ENCODE assay signal across 21 mouse cellular contexts in genomic region chr15:68496438-68496837, GRCm38 (mm10).
A peak's percentile ranks its signal among the peaks of the same experiment; 100 is the strongest.
DNase-seq lines count a peak whose midpoint lies in the region; ATAC-seq and TF ChIP-seq lines count a peak whose summit lies in the region.
"Had no signal": no experiment of that assay in that cellular context is flagged by ENCODE, and none has a peak within 500 bp of the region (broad histone marks: within the 10 kb centered on the region; RNA-seq: fewer than 3 reads in every experiment).

No protein-coding gene starts in this region.

- no peak overlapping the region for H3K4me3 ChIP-seq in forebrain, postnatal 0 days (ENCODE audit: low read depth, low read length)
- H3K4me3 ChIP-seq in midbrain, embryonic 15.5 days, result no peak overlapping the region
- H3K4me3 ChIP-seq: embryonic facial prominence, embryonic 12.5 days; erythroblast, embryonic 14.5 days; heart, embryonic 10.5 days; hindbrain, embryonic 12.5 days; limb, embryonic 15.5 days; liver, embryonic 15.5 days had no signal

- ATAC-seq in forebrain, postnatal 0 days, result peak; percentile 72; the same call in 1 of the 2 replicates
- ATAC-seq in midbrain, embryonic 15.5 days (replicated peaks), result no peak

- no peaks in the 10 kb centered on the region for H3K36me3 ChIP-seq in forebrain, postnatal 0 days (ENCODE audit: insufficient read depth)
- no peaks in the 10 kb centered on the region for H3K36me3 ChIP-seq in midbrain, embryonic 15.5 days (replicated peaks)
- H3K36me3 ChIP-seq: embryonic facial prominence, embryonic 12.5 days; heart, embryonic 10.5 days; hindbrain, embryonic 12.5 days; limb, embryonic 15.5 days; liver, embryonic 15.5 days had no signal

- 49% methylated on average over 2 of the region's 2 CpGs for WGBS in forebrain, postnatal 0 days
- WGBS in midbrain, embryonic 15.5 days, result 83% methylated on average over 2 of the region's 2 CpGs

- peak; percentile 7 to 12 for DNase-seq in heart, adult 9 months (ENCODE audit: low spot score in 2 of 2)
- DNase-seq in heart, adult 8-10 months (ENCODE audit: low spot score), result no peak
- DNase-seq in left cerebral cortex, adult 9 months (ENCODE audit: low spot score in 2 of 2), result peak; percentile 14 to 44
- no peak for DNase-seq in left cerebral cortex, postnatal 4 days
- peak; percentile 81 for DNase-seq in forebrain, postnatal 0 days
- DNase-seq in lung, postnatal 36 days, result no peak
- DNase-seq: cerebellum, adult 9-10 months; gastrocnemius, postnatal 25 days; kidney, adult 2 months; kidney, postnatal 10 days; retina, postnatal 1 day; spleen, adult 18-20 months; thymus, adult 18-20 months had no signal

- H3K9ac ChIP-seq in forebrain, postnatal 0 days, result no peak overlapping the region
- no peak overlapping the region for H3K9ac ChIP-seq in midbrain, embryonic 15.5 days
- H3K9ac ChIP-seq: embryonic facial prominence, embryonic 12.5 days; hindbrain, embryonic 12.5 days; limb, embryonic 15.5 days; liver, embryonic 15.5 days had no signal

- no peak for TF ChIP-seq CTCF in forebrain, postnatal 0 days (IDR thresholded peaks at IDR 0.05; ENCODE audit: low read depth)

- no peaks in the 10 kb centered on the region for H3K27me3 ChIP-seq in forebrain, postnatal 0 days (ENCODE audit: insufficient read depth, low read length)
- H3K27me3 ChIP-seq in midbrain, embryonic 15.5 days (replicated peaks), result no peaks in the 10 kb centered on the region
- H3K27me3 ChIP-seq: embryonic facial prominence, embryonic 12.5 days; hindbrain, embryonic 12.5 days; limb, embryonic 15.5 days; liver, embryonic 15.5 days had no signal

- no peaks in the 10 kb centered on the region for H3K9me3 ChIP-seq in forebrain, postnatal 0 days (ENCODE audit: low read length)
- no peaks in the 10 kb centered on the region for H3K9me3 ChIP-seq in midbrain, embryonic 15.5 days
- H3K9me3 ChIP-seq: embryonic facial prominence, embryonic 12.5 days; heart, embryonic 10.5 days; hindbrain, embryonic 12.5 days; limb, embryonic 15.5 days; liver, embryonic 15.5 days had no signal

- no peak overlapping the region for H3K27ac ChIP-seq in forebrain, postnatal 0 days (ENCODE audit: low read depth, low read length)
- H3K27ac ChIP-seq in midbrain, embryonic 15.5 days, result no peak overlapping the region
- H3K27ac ChIP-seq: embryonic facial prominence, embryonic 12.5 days; heart, embryonic 10.5 days; hindbrain, embryonic 12.5 days; limb, embryonic 15.5 days; liver, embryonic 15.5 days had no signal

- H3K4me2 ChIP-seq in forebrain, postnatal 0 days (ENCODE audit: low read depth), result no peak overlapping the region
- no peak overlapping the region for H3K4me2 ChIP-seq in midbrain, embryonic 15.5 days
- H3K4me2 ChIP-seq: embryonic facial prominence, embryonic 12.5 days; hindbrain, embryonic 12.5 days; limb, embryonic 15.5 days; liver, embryonic 15.5 days; midbrain, embryonic 11.5 days had no signal

- intact Hi-C loops in left cerebral cortex, postnatal 4 days (cut with DNase I), result no loop called here

- no peaks in the 10 kb centered on the region for H3K4me1 ChIP-seq in forebrain, postnatal 0 days (ENCODE audit: insufficient read depth)
- H3K4me1 ChIP-seq in midbrain, embryonic 15.5 days, result no peaks in the 10 kb centered on the region
- H3K4me1 ChIP-seq: embryonic facial prominence, embryonic 12.5 days; heart, embryonic 10.5 days; hindbrain, embryonic 12.5 days; limb, embryonic 15.5 days; liver, embryonic 15.5 days had no signal

Comparison
In these comparisons a context has a peak if more than half of its experiments do, and no peak if none do; other contexts are left out.
1. DNase-seq: peak in heart, adult 9 months (2 of 2), left cerebral cortex, adult 9 months (2 of 2) and forebrain, postnatal 0 days (single experiment); none in heart, adult 8-10 months (single experiment), left cerebral cortex, postnatal 4 days (single experiment) and lung, postnatal 36 days (single experiment).